Mouse (Mus musculus) B cell, adult 67 days (primary cell): ENCODE results near the gene Pknox2. TPM values are rescaled to one million over a fixed set of nuclear protein-coding genes. Genes with fewer than 3 reads are reported as not detected.

Experiments
- total RNA-seq, 2 experiments: library from RNA; stranded (reverse); gene quantifications; 4 replicates each; pipeline ENCODE4 v1.2.4; 2023

Gene Pknox2
- not detected for total RNA-seq

DNA sequence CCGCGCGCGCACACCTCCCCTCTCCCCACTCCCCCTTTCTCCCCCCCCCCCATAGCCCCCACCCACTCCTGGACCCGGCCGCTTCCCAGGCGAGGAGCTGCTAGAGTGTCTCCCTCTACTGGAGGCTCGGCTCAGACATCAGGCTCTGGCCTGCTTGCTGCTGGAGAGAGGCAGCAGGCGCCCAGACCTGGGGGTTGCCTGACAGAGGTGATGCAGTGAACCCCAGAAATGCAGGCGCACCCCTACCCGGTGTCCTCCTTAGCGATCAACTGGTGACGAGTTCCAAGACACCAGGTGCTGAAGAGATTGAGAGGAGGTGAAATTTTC, at the start of gene Pknox2:
TSS of gene Pknox2 (minus strand) at position 49 of the 327 bp plus-strand sequence.

Other genes with a start within 250 kb of the Pknox2 start
- 1 to 10 TPM; 1.4 to 1.7 TPM for gene Tmem218, start 60.8 kb upstream of the Pknox2 start, total RNA-seq
- 10 to 100 TPM; 30.8 to 36.8 TPM for gene Slc37a2, start 108.3 kb upstream of the Pknox2 start, total RNA-seq
- 10 to 100 TPM; 15.4 to 16.8 TPM for gene Ccdc15, start 201.0 kb upstream of the Pknox2 start, total RNA-seq
- not detected for gene Hepacam, start 219.9 kb upstream of the Pknox2 start, total RNA-seq